Mouse (Mus musculus): ENCODE data around the gene Mllt11.

The Mllt11 gene

GRCm38 (mm10) chr3:95173256-95173949 lies 58.6 kb downstream of the Mllt11 start:
- no peak for DNase-seq (ENCODE audit: low read depth, low spot score)

DNA sequence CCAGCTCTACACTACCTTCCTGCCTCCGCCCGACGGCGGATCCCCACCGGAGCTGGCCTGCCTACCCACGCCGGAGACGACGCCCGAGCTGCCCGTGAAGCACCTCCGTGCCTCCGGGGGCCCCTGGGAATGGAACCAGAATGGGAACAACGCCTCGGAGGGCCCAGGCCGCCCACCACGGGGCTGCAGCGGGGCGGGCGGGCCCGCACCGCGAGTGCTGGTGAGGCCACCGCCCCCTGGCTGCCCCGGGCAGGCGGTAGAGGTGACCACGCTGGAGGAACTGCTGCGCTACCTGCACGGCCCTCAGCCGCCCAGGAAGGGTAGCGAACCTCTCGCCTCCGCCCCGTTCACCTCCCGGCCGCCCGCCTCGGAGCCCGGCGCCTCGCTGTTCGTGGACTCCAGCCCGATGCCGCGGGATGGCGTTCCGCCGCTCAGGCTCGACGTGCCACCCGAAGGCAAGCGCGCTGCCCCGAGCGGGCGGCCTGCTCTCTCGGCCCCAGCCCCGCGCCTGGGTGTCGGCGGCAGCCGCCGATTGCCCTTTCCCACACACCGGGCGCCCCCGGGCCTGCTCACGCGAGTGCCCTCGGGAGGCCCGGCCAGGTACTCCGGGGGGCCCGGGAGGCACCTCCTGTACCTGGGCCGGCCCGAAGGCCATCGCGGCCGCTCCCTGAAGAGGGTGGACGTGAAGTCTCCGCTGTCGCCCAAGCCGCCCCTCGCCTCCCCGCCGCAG lies 59.3 kb downstream of the Mllt11 start:
- no peak for DNase-seq (ENCODE audit: low read depth, low spot score)

DNA sequence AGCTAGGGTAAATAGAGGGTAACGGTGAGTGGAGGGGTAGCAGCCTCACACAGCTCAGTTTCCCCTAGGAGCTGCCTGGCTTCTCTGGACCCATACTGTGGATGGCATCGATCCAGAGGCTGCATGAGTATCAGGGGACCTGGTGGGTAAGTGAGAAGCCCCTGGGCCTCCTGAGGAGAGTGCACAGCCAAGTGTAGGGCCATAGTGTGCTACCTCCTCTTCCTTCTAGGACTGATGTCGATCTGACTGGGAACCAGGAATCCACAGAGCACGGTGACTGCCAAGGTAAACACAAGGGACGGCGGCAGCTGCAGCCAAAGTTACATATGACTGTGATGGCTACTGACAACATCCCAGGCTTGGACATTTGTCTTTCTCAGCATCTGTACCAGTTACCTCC lies 60.9 kb downstream of the Mllt11 start:
- DNase-seq (ENCODE audit: low read depth, low spot score) = no peak

GRCm38 (mm10) chr3:95169996-95170395 lies 62.0 kb downstream of the Mllt11 start:
- no peak for DNase-seq (ENCODE audit: low read depth, low spot score)
